Mouse (Mus musculus): ENCODE data around the gene Ano9. TPM values are rescaled to one million over a fixed set of nuclear protein-coding genes. Genes with fewer than 3 reads are reported as not detected.

Gene Ano9
- polyA plus RNA-seq, 1 experiment from 2014 or later = 2.2 TPM

Other genes with a start within 250 kb of the Ano9 start
- 274 and 291 TPM in 2 replicates for gene Psmd13, start 235.8 kb downstream of the Ano9 start, polyA plus RNA-seq (2016; fragmentation: Nextera tagmentation; extraction: Ambion mirVana)
- 25.3 and 26.1 TPM in 2 replicates for gene Sirt3, start 235.5 kb downstream of the Ano9 start, polyA plus RNA-seq (2016; fragmentation: Nextera tagmentation; extraction: Ambion mirVana)
- gene Cox8b, start 217.4 kb downstream of the Ano9 start, polyA plus RNA-seq (2016; fragmentation: Nextera tagmentation; extraction: Ambion mirVana) = 2.4 TPM in 2 replicates
- gene Nlrp6, start 196.9 kb downstream of the Ano9 start, polyA plus RNA-seq (2016; fragmentation: Nextera tagmentation; extraction: Ambion mirVana) = 0.13 and 0.23 TPM in 2 replicates
- 23.0 and 24.4 TPM in 2 replicates for gene Pgghg, start 176.4 kb downstream of the Ano9 start, polyA plus RNA-seq (2016; fragmentation: Nextera tagmentation; extraction: Ambion mirVana)
- 4.2 and 4.5 TPM in 2 replicates for gene Ifitm5, start 167.5 kb downstream of the Ano9 start, polyA plus RNA-seq (2016; fragmentation: Nextera tagmentation; extraction: Ambion mirVana)
- gene Gm45717, start 161.9 kb downstream of the Ano9 start, polyA plus RNA-seq (2016; fragmentation: Nextera tagmentation; extraction: Ambion mirVana) = 0.65 TPM in 1 of 2 replicates, not detected in the other
- 864 and 899 TPM in 2 replicates for gene Ifitm2, start 161.8 kb downstream of the Ano9 start, polyA plus RNA-seq (2016; fragmentation: Nextera tagmentation; extraction: Ambion mirVana)
- gene Ifitm1, start 150.6 kb downstream of the Ano9 start, polyA plus RNA-seq (2016; fragmentation: Nextera tagmentation; extraction: Ambion mirVana) = 35.5 and 37.6 TPM in 2 replicates
- gene Ifitm3, start 107.0 kb downstream of the Ano9 start, polyA plus RNA-seq (2016; fragmentation: Nextera tagmentation; extraction: Ambion mirVana) = 48.0 and 52.4 TPM in 2 replicates
- 0.43 TPM in 1 of 2 replicates, not detected in the other for gene Ifitm6, start 99.9 kb downstream of the Ano9 start, polyA plus RNA-seq (2016; fragmentation: Nextera tagmentation; extraction: Ambion mirVana)
- not detected in 2 replicates for gene Gm17387, start 88.7 kb downstream of the Ano9 start, polyA plus RNA-seq (2016; fragmentation: Nextera tagmentation; extraction: Ambion mirVana)
- 35.2 and 39.2 TPM in 2 replicates for gene B4galnt4, start 56.7 kb downstream of the Ano9 start, polyA plus RNA-seq (2016; fragmentation: Nextera tagmentation; extraction: Ambion mirVana)
- gene Pkp3, start 39.6 kb downstream of the Ano9 start, polyA plus RNA-seq (2016; fragmentation: Nextera tagmentation; extraction: Ambion mirVana) = 13.3 and 16.2 TPM in 2 replicates
- gene Sigirr, start 17.2 kb downstream of the Ano9 start, polyA plus RNA-seq (2016; fragmentation: Nextera tagmentation; extraction: Ambion mirVana) = 1.9 and 3.0 TPM in 2 replicates
- 82.2 and 84.7 TPM in 2 replicates for gene Ptdss2, start 4.6 kb upstream of the Ano9 start, polyA plus RNA-seq (2016; fragmentation: Nextera tagmentation; extraction: Ambion mirVana)
- gene Rnh1, start 55.1 kb upstream of the Ano9 start, polyA plus RNA-seq (2016; fragmentation: Nextera tagmentation; extraction: Ambion mirVana) = 87.9 and 88.1 TPM in 2 replicates
- gene Hras, start 76.2 kb upstream of the Ano9 start, polyA plus RNA-seq (2016; fragmentation: Nextera tagmentation; extraction: Ambion mirVana) = 91.0 and 111 TPM in 2 replicates
- gene Lrrc56, start 76.4 kb upstream of the Ano9 start, polyA plus RNA-seq (2016; fragmentation: Nextera tagmentation; extraction: Ambion mirVana) = 12.1 and 13.4 TPM in 2 replicates
- 3.9 TPM in 2 replicates for gene Lmntd2, start 96.3 kb upstream of the Ano9 start, polyA plus RNA-seq (2016; fragmentation: Nextera tagmentation; extraction: Ambion mirVana)
- gene Rassf7, start 98.1 kb upstream of the Ano9 start, polyA plus RNA-seq (2016; fragmentation: Nextera tagmentation; extraction: Ambion mirVana) = 38.6 and 42.3 TPM in 2 replicates
- 87.1 and 99.9 TPM in 2 replicates for gene Phrf1, start 111.0 kb upstream of the Ano9 start, polyA plus RNA-seq (2016; fragmentation: Nextera tagmentation; extraction: Ambion mirVana)
- 0.99 and 1.1 TPM in 2 replicates for gene Irf7, start 148.7 kb upstream of the Ano9 start, polyA plus RNA-seq (2016; fragmentation: Nextera tagmentation; extraction: Ambion mirVana)
- not detected in 2 replicates for gene Cdhr5, start 159.0 kb upstream of the Ano9 start, polyA plus RNA-seq (2016; fragmentation: Nextera tagmentation; extraction: Ambion mirVana)
- 4.0 and 5.0 TPM in 2 replicates for gene Sct, start 161.3 kb upstream of the Ano9 start, polyA plus RNA-seq (2016; fragmentation: Nextera tagmentation; extraction: Ambion mirVana)
- 1.7 and 2.3 TPM in 2 replicates for gene Drd4, start 174.2 kb upstream of the Ano9 start, polyA plus RNA-seq (2016; fragmentation: Nextera tagmentation; extraction: Ambion mirVana)
- gene Deaf1, start 209.9 kb upstream of the Ano9 start, polyA plus RNA-seq (2016; fragmentation: Nextera tagmentation; extraction: Ambion mirVana) = 75.4 and 83.4 TPM in 2 replicates
- 54.3 and 56.7 TPM in 2 replicates for gene Tmem80, start 209.9 kb upstream of the Ano9 start, polyA plus RNA-seq (2016; fragmentation: Nextera tagmentation; extraction: Ambion mirVana)
- gene Eps8l2, start 221.1 kb upstream of the Ano9 start, polyA plus RNA-seq (2016; fragmentation: Nextera tagmentation; extraction: Ambion mirVana) = 5.6 and 5.7 TPM in 2 replicates

Measured in embryonic facial prominence, embryonic 12.5 days (tissue).